Mouse (Mus musculus): ENCODE results near the gene Tbcd.

DNA sequence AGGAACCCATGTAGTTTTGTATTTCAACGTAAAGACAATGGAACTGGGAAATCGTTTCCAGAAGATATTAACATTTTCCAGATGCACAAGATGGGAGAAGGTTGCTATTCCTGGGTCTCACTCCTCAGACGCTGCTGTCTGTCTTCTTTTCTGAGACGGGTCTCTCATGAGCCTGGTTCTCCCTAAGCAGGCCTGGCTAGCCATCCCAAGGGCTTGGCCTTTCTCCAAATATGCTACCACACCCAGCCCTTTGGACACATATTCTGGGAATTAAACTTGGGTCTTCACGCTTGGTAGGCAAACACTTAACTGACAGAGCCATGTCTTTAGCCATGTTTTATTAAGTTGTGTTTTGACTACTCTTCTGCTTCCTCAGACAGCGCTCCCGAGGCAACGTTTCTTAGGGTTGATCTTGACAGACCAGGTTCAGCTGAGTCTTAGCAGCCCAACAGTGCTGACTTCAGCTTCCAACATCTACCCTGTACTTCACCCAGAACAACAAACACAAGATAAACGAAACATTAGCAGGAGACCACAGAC, 202.7 kb downstream of the Tbcd start:
- TF ChIP-seq CTCF (IDR thresholded peaks at IDR 0.05; ENCODE audit: borderline replicate concordance, insufficient read depth, low read depth, low read length) (no peak), POLR2A (IDR thresholded peaks at IDR 0.05; ENCODE audit: borderline replicate concordance, insufficient read depth, low read length) (no peak)

All from cerebellum, adult 2 months (tissue).